Mouse (Mus musculus) forebrain, embryonic 15.5 days (tissue): ENCODE measurements around the gene Gpc6. TPM values are rescaled to one million over a fixed set of nuclear protein-coding genes. Genes with fewer than 3 reads are reported as not detected.

Experiments used
- ATAC-seq: fragments of 200-750 bp; cut with Nextera tagmentation; replicated peaks from 2 replicates; pipeline ENCODE4 v1.8.0; 2017; ENCODE audit warnings: mild to moderate bottlenecking, moderate TSS enrichment, moderate library complexity
- H3K27ac ChIP-seq: fragments of 300-500 bp; sonication (generic); replicated peaks from 2 replicates; pipeline ENCODE4 v1.5.1; 2015; ENCODE audit warnings: mild to moderate bottlenecking, inconsistent platforms
- H3K27me3 ChIP-seq: fragments of 300-500 bp; sonication (generic); 2 replicates; pipeline ENCODE4 v1.6.1; 2015; ENCODE audit warnings: inconsistent platforms
- H3K36me3 ChIP-seq: fragments of 300-500 bp; sonication (generic); 2 replicates; pipeline ENCODE4 v1.6.1; 2015; ENCODE audit warnings: mild to moderate bottlenecking, inconsistent platforms
- H3K4me1 ChIP-seq: fragments of 300-500 bp; sonication (generic); 2 replicates; pipeline ENCODE4 v1.6.1; 2015; ENCODE audit warnings: inconsistent platforms
- H3K4me2 ChIP-seq: fragments of 300-500 bp; sonication (generic); replicated peaks from 2 replicates; pipeline ENCODE4 v1.6.1; 2015; ENCODE audit warnings: mild to moderate bottlenecking, inconsistent platforms
- H3K4me3 ChIP-seq: fragments of 300-500 bp; sonication (generic); 2 replicates; pipeline ENCODE4 v1.5.1; 2015; ENCODE audit warnings: mild to moderate bottlenecking, inconsistent platforms
- H3K9ac ChIP-seq: fragments of 300-500 bp; sonication (generic); replicated peaks from 2 replicates; pipeline ENCODE4 v1.6.1; 2015; ENCODE audit warnings: mild to moderate bottlenecking, inconsistent platforms
- H3K9me3 ChIP-seq: fragments of 300-500 bp; sonication (generic); 2 replicates; pipeline ENCODE4 v1.6.1; 2016; ENCODE audit warnings: inconsistent platforms
- WGBS: fragments of 180-500 bp; shearing (Covaris S2); methylation state at CpG from one replicate; pipeline ENCODE4 v1.1.7; 2015; ENCODE audit warnings: mixed read lengths; 5-methylcytosine and 5-hydroxymethylcytosine counted together
- polyA plus RNA-seq: library from polyadenylated mRNA; unstranded; fragments of >200 nt; fragmentation: Nextera tagmentation; extraction: Ambion mirVana; gene quantifications from 2 replicates; pipeline ENCODE4 v1.2.1, GENCODE M21; 2015

Gpc6 gene
- polyA plus RNA-seq, 1 experiment from 2014 or later = 18.3 TPM

GRCm38 (mm10) chr14:117673541-117673940, 748.4 kb downstream of the Gpc6 start:
- Histone ChIP-seq H3K9me3 (no peaks in the 10 kb centered on the region), H3K4me2 (no peak overlapping the region), H3K27ac (no peak overlapping the region), H3K4me1 (no peaks in the 10 kb centered on the region), H3K9ac (no peak overlapping the region), H3K4me3 (no peak overlapping the region), H3K27me3 (no peaks in the 10 kb centered on the region), H3K36me3 (no peaks in the 10 kb centered on the region)
- no peak for ATAC-seq
- 95% methylated on average over 7 of the region's 7 CpGs for WGBS

- H3K4me3 ChIP-seq = no peak overlapping the region
- no peak overlapping the region for H3K27ac ChIP-seq
- H3K27me3 ChIP-seq = no peaks in the 10 kb centered on the region
- no peaks in the 10 kb centered on the region for H3K36me3 ChIP-seq
- H3K4me2 ChIP-seq = no peak overlapping the region
- no peaks in the 10 kb centered on the region for H3K9me3 ChIP-seq
- H3K4me1 ChIP-seq = no peaks in the 10 kb centered on the region
- WGBS = 78% methylated on average over 3 of the region's 3 CpGs
- H3K9ac ChIP-seq = no peak overlapping the region
- no peak for ATAC-seq
These were observed 749.4 kb downstream of the Gpc6 start for GRCm38 (mm10) chr14:117674482-117674881.

GRCm38 (mm10) chr14:117679926-117680325, 754.8 kb downstream of the Gpc6 start:
- no peak for ATAC-seq
- H3K4me2 ChIP-seq = no peak overlapping the region
- H3K9ac ChIP-seq = no peak overlapping the region
- H3K4me1 ChIP-seq = peaks cover 14% of the 10 kb centered on the region
- no peaks in the 10 kb centered on the region for H3K36me3 ChIP-seq
- no peak overlapping the region for H3K4me3 ChIP-seq
- H3K27ac ChIP-seq = no peak overlapping the region
- H3K9me3 ChIP-seq = no peaks in the 10 kb centered on the region
- no peaks in the 10 kb centered on the region for H3K27me3 ChIP-seq
- WGBS = 93% methylated on average over 3 of the region's 3 CpGs

GRCm38 (mm10) chr14:117681321-117681921, 756.3 kb downstream of the Gpc6 start:
- H3K4me1 ChIP-seq = peaks cover 14% of the 10 kb centered on the region
- no peak overlapping the region for H3K4me3 ChIP-seq
- 42% methylated on average over 5 of the region's 5 CpGs for WGBS
- H3K9ac ChIP-seq = no peak overlapping the region
- ATAC-seq = peak; percentile 86
- H3K27me3 ChIP-seq = no peaks in the 10 kb centered on the region
- peak overlapping the region; percentile 13; the same call in 1 of the 2 replicates for H3K27ac ChIP-seq
- H3K4me2 ChIP-seq = no peak overlapping the region
- H3K9me3 ChIP-seq = no peaks in the 10 kb centered on the region
- H3K36me3 ChIP-seq = no peaks in the 10 kb centered on the region

GRCm38 (mm10) chr14:117683149-117683548, 758.0 kb downstream of the Gpc6 start:
- 95% methylated on average over 4 of the region's 4 CpGs for WGBS
- Histone ChIP-seq H3K4me1 (peaks cover 14% of the 10 kb centered on the region), H3K27me3 (no peaks in the 10 kb centered on the region), H3K9me3 (no peaks in the 10 kb centered on the region), H3K4me2 (no peak overlapping the region), H3K4me3 (no peak overlapping the region), H3K36me3 (no peaks in the 10 kb centered on the region), H3K9ac (no peak overlapping the region), H3K27ac (no peak overlapping the region)
- no peak for ATAC-seq

- Histone ChIP-seq H3K4me2 (no peak overlapping the region), H3K27ac (no peak overlapping the region), H3K36me3 (no peaks in the 10 kb centered on the region), H3K27me3 (no peaks in the 10 kb centered on the region), H3K9ac (no peak overlapping the region), H3K4me3 (no peak overlapping the region), H3K4me1 (no peaks in the 10 kb centered on the region), H3K9me3 (no peaks in the 10 kb centered on the region)
- ATAC-seq = no peak
- 94% methylated on average over 6 of the region's 6 CpGs for WGBS
These were observed 764.7 kb downstream of the Gpc6 start for GRCm38 (mm10) chr14:117689848-117690247.

GRCm38 (mm10) chr14:117695565-117695964, 770.5 kb downstream of the Gpc6 start:
- Histone ChIP-seq H3K27me3 (no peaks in the 10 kb centered on the region), H3K27ac (no peak overlapping the region), H3K9me3 (no peaks in the 10 kb centered on the region), H3K4me3 (no peak overlapping the region), H3K4me2 (no peak overlapping the region), H3K36me3 (no peaks in the 10 kb centered on the region), H3K9ac (no peak overlapping the region), H3K4me1 (no peaks in the 10 kb centered on the region)
- ATAC-seq = peak; percentile 51; the same call in 1 of the 2 replicates
- WGBS = 76% methylated on average over 8 of the region's 8 CpGs

- H3K4me1 ChIP-seq = no peaks in the 10 kb centered on the region
- 73% methylated on average over 10 of the region's 10 CpGs for WGBS
- no peak overlapping the region for H3K9ac ChIP-seq
- no peak overlapping the region for H3K4me3 ChIP-seq
- H3K36me3 ChIP-seq = no peaks in the 10 kb centered on the region
- no peaks in the 10 kb centered on the region for H3K27me3 ChIP-seq
- H3K9me3 ChIP-seq = no peaks in the 10 kb centered on the region
- H3K4me2 ChIP-seq = no peak overlapping the region
- ATAC-seq = no peak
- H3K27ac ChIP-seq = no peak overlapping the region
These were observed 775.7 kb downstream of the Gpc6 start for GRCm38 (mm10) chr14:117700670-117701280.

- peaks cover 5% of the 10 kb centered on the region for H3K4me1 ChIP-seq
- no peak overlapping the region for H3K4me2 ChIP-seq
- no peaks in the 10 kb centered on the region for H3K27me3 ChIP-seq
- no peak overlapping the region for H3K27ac ChIP-seq
- no peak for ATAC-seq
- H3K4me3 ChIP-seq = no peak overlapping the region
- 90% methylated on average over 3 of the region's 3 CpGs for WGBS
- H3K36me3 ChIP-seq = no peaks in the 10 kb centered on the region
- H3K9me3 ChIP-seq = no peaks in the 10 kb centered on the region
- H3K9ac ChIP-seq = no peak overlapping the region
These were observed 783.7 kb downstream of the Gpc6 start for GRCm38 (mm10) chr14:117708817-117709216.

- Histone ChIP-seq H3K36me3 (no peaks in the 10 kb centered on the region), H3K4me1 (peaks cover 5% of the 10 kb centered on the region), H3K4me2 (no peak overlapping the region), H3K27me3 (no peaks in the 10 kb centered on the region), H3K4me3 (no peak overlapping the region), H3K9ac (no peak overlapping the region), H3K9me3 (no peaks in the 10 kb centered on the region), H3K27ac (no peak overlapping the region)
- 61% methylated on average over 10 of the region's 10 CpGs for WGBS
- peak; percentile 77 for ATAC-seq
These were observed 785.4 kb downstream of the Gpc6 start for GRCm38 (mm10) chr14:117710463-117710911.

GRCm38 (mm10) chr14:117712311-117712710, 787.2 kb downstream of the Gpc6 start:
- no peak overlapping the region for H3K27ac ChIP-seq
- H3K9ac ChIP-seq = no peak overlapping the region
- peaks cover 5% of the 10 kb centered on the region for H3K4me1 ChIP-seq
- no peaks in the 10 kb centered on the region for H3K9me3 ChIP-seq
- H3K4me2 ChIP-seq = no peak overlapping the region
- ATAC-seq = no peak
- no peaks in the 10 kb centered on the region for H3K27me3 ChIP-seq
- WGBS = 92% methylated on average over 7 of the region's 7 CpGs
- no peaks in the 10 kb centered on the region for H3K36me3 ChIP-seq
- H3K4me3 ChIP-seq = no peak overlapping the region

GRCm38 (mm10) chr14:117714165-117714564, 789.0 kb downstream of the Gpc6 start:
- H3K9me3 ChIP-seq = no peaks in the 10 kb centered on the region
- 80% methylated on average over 8 of the region's 8 CpGs for WGBS

GRCm38 (mm10) chr14:117716305-117716704, 791.2 kb downstream of the Gpc6 start:
- H3K27ac ChIP-seq = no peak overlapping the region
- no peaks in the 10 kb centered on the region for H3K9me3 ChIP-seq
- no peak overlapping the region for H3K4me3 ChIP-seq
- H3K27me3 ChIP-seq = no peaks in the 10 kb centered on the region
- no peaks in the 10 kb centered on the region for H3K4me1 ChIP-seq
- whole genome bisulfite sequencing = 95% methylated on average over 3 of the region's 3 CpGs
- H3K36me3 ChIP-seq = no peaks in the 10 kb centered on the region
- no peak overlapping the region for H3K9ac ChIP-seq
- ATAC-seq = no peak
- H3K4me2 ChIP-seq = no peak overlapping the region

More at GRCm38 (mm10) chr14:117714165-117714564, 789.0 kb downstream of the Gpc6 start:
- Histone ChIP-seq H3K36me3 (no peaks in the 10 kb centered on the region), H3K4me1 (peaks cover 5% of the 10 kb centered on the region), H3K4me3 (no peak overlapping the region), H3K4me2 (no peak overlapping the region), H3K27me3 (no peaks in the 10 kb centered on the region), H3K9ac (no peak overlapping the region), H3K27ac (no peak overlapping the region)
- no peak for ATAC-seq
